In genomic region chr3:27477749-27478148, GRCm38 (mm10) we compare ENCODE assay signal across 6 mouse cellular contexts.
DNase-seq lines count a peak whose midpoint lies in the region; ATAC-seq and TF ChIP-seq lines count a peak whose summit lies in the region.
"Not testable (repeated sequence)": the region's sequence is repeated elsewhere in the genome, so short reads cannot be mapped to it uniquely, and the experiment has no call there.

No protein-coding gene starts in this region.

- TF ChIP-seq POLR2A in kidney, adult 2 months (IDR thresholded peaks at IDR 0.05; ENCODE audit: low read depth, low read length) = not testable (repeated sequence)

- not testable (repeated sequence) for H3K4me3 ChIP-seq in forebrain, postnatal 0 days (ENCODE audit: low read depth, low read length); heart, embryonic 13.5 days; kidney, adult 2 months (ENCODE audit: insufficient read depth, low read depth, low read length); liver, postnatal 0 days (ENCODE audit: low read depth, low read length)

- not testable (repeated sequence) for TF ChIP-seq EP300 in liver, postnatal 0 days (IDR thresholded peaks at IDR 0.05; ENCODE audit: low read depth)

- ATAC-seq in forebrain, postnatal 0 days; heart, embryonic 13.5 days (ENCODE audit: extremely low read depth, insufficient number of reproducible peaks, low FRiP score, low TSS enrichment); liver, postnatal 0 days: not testable (repeated sequence)

- H3K4me2 ChIP-seq in forebrain, postnatal 0 days (ENCODE audit: low read depth); heart, embryonic 13.5 days; liver, postnatal 0 days (ENCODE audit: low read depth, low read length): not testable (repeated sequence)

- not testable (repeated sequence) for H3K27me3 ChIP-seq in forebrain, postnatal 0 days (ENCODE audit: insufficient read depth, low read length); heart, embryonic 13.5 days (replicated peaks); kidney, adult 2 months (replicated peaks; ENCODE audit: control insufficient read depth, insufficient read depth, low read length); liver, postnatal 0 days (ENCODE audit: insufficient read depth, low read length)

- H3K36me3 ChIP-seq in forebrain, postnatal 0 days (ENCODE audit: insufficient read depth); kidney, adult 2 months (ENCODE audit: control insufficient read depth, insufficient read depth, low read length): not testable (repeated sequence)
- H3K36me3 ChIP-seq in heart, embryonic 13.5 days = peaks cover 79% of the 10 kb centered on the region
- peaks cover 44% of the 10 kb centered on the region for H3K36me3 ChIP-seq in liver, postnatal 0 days (replicated peaks; ENCODE audit: insufficient read depth, low read length)

- H3K9ac ChIP-seq in forebrain, postnatal 0 days; heart, embryonic 13.5 days; liver, postnatal 0 days (replicated peaks): not testable (repeated sequence)

- peak; percentile 37 for TF ChIP-seq CTCF in forebrain, postnatal 0 days (IDR thresholded peaks at IDR 0.05; ENCODE audit: low read depth)
- not testable (repeated sequence) for TF ChIP-seq CTCF in kidney, adult 2 months (conservative IDR thresholded peaks at IDR 0.05; ENCODE audit: insufficient read depth, insufficient read length, low read depth, low read length)
- 0 out of 2 replicates have a peak, but pooled peaks have one; percentile 11 for TF ChIP-seq CTCF in liver, postnatal 0 days (IDR thresholded peaks at IDR 0.05; ENCODE audit: low read depth)

- not testable (repeated sequence) for H3K4me1 ChIP-seq in forebrain, postnatal 0 days (ENCODE audit: insufficient read depth); kidney, adult 2 months (ENCODE audit: control insufficient read depth, insufficient read depth, low read length); liver, postnatal 0 days (ENCODE audit: insufficient read depth)
- H3K4me1 ChIP-seq in heart, embryonic 13.5 days = peaks cover 28% of the 10 kb centered on the region

- peak; percentile 28 for DNase-seq in NIH3T3 (ENCODE audit: low read depth)
- DNase-seq in forebrain, postnatal 0 days; liver, postnatal 0 days: not testable (repeated sequence)
- peak; percentile 29 for DNase-seq in kidney, adult 2 months
- DNase-seq in lung, postnatal 36 days = peak; percentile 29

- WGBS in forebrain, postnatal 0 days = 90% methylated on average over 3 of the region's 3 CpGs
- 76% methylated on average over 3 of the region's 3 CpGs for WGBS in heart, embryonic 13.5 days
- WGBS in kidney, adult 2 months = 89% methylated on average over 3 of the region's 3 CpGs
- 76% methylated on average over 3 of the region's 3 CpGs for WGBS in liver, postnatal 0 days (ENCODE audit: insufficient replicate concordance)

- H3K27ac ChIP-seq in forebrain, postnatal 0 days (ENCODE audit: low read depth, low read length); kidney, adult 2 months (ENCODE audit: insufficient read depth, low read depth, low read length); liver, postnatal 0 days (ENCODE audit: low read depth): not testable (repeated sequence)
- H3K27ac ChIP-seq in heart, embryonic 13.5 days (replicated peaks) = 0 out of 2 replicates have a peak overlapping the region, but pooled peaks have one; percentile 45

- H3K9me3 ChIP-seq in forebrain, postnatal 0 days (ENCODE audit: low read length); liver, postnatal 0 days (ENCODE audit: low read length): not testable (repeated sequence)
- peaks cover 12% of the 10 kb centered on the region; the same call in 1 of the 2 replicates for H3K9me3 ChIP-seq in heart, embryonic 13.5 days
